Mouse (Mus musculus) testis, adult 2 months (tissue): Measurements from ENCODE around the gene Kcnk4.

Experiments
- CTCF ChIP-seq: fragments of 200-500 bp; IDR thresholded peaks from 2 replicates; pipeline ENCODE4 v1.5.1; 2012; ENCODE audit warnings: low read depth, mild to moderate bottlenecking, inconsistent platforms, low read length, moderate library complexity; ENCODE audit not compliant: control insufficient read depth, insufficient read depth, insufficient replicate concordance
- POLR2A ChIP-seq: fragments of 200-500 bp; IDR thresholded peaks from 2 replicates; pipeline ENCODE4 v1.6.1; 2012; ENCODE audit warnings: low read depth, mild to moderate bottlenecking, inconsistent platforms, low read length, moderate library complexity; ENCODE audit not compliant: control insufficient read depth

GRCm38 (mm10) chr19:6942764-6943163 is 8.4 kb upstream of the Kcnk4 start:
- TF ChIP-seq POLR2A (no peak), CTCF (no peak)
